Mouse (Mus musculus): Measurements from ENCODE around the gene Slc35d2.

Slc35d2 gene

GRCm38 (mm10) chr13:64110421-64110820 is 18.7 kb downstream of the Slc35d2 start:
- DNase-seq (ENCODE audit: low read depth, low spot score) = no peak

DNA sequence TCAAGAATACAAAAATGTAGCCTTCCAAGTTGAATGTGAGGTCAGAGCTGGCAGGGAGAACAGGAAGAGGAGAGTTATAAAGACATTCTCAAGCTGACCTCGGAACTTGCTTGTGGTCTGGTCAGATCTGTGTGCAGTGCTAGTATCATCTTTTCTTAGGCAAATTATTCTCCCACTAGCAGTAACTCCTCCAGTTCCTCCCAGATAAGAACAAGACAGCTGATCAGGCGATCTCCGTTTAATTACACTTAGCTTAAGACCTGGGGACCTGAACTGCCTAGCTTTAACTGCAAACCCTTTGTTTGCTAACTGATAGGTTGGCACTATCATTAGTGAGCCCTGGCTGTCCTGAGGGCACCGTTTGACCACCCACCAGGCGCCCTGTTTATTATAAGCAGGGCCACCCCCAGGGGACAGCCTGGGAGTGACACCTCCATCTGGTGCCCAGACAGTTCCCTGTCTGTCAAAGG is 20.8 kb downstream of the Slc35d2 start:
- DNase-seq (ENCODE audit: low read depth, low spot score) = no peak

- no peak for DNase-seq (ENCODE audit: low read depth, low spot score)
Measured at GRCm38 (mm10) chr13:64107535-64107934, 21.6 kb downstream of the Slc35d2 start.

GRCm38 (mm10) chr13:64107105-64107504 is 22.1 kb downstream of the Slc35d2 start:
- DNase-seq (ENCODE audit: low read depth, low spot score) = no peak

DNA sequence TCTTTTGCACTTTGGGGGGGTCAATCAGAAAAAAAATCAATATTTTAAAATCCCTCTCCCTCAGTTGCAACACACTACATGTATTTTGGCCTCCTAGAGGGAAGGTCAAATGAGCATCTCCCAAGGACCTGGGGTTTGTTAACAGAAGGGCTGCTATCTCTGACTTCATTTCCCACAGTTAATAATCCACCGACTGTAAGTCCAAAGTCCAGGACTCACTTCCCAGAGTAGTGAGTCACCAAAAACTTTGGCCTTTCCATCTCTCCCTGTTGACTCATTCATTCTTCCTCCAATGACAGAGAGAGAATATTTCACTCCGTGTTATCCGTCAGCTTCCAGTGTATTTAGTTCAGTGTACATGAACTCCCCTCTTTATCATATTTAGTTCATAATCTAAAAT is 23.5 kb downstream of the Slc35d2 start:
- no peak for DNase-seq (ENCODE audit: low read depth, low spot score)

GRCm38 (mm10) chr13:64100186-64100585 is 29.0 kb downstream of the Slc35d2 start:
- DNase-seq (ENCODE audit: low read depth, low spot score) = peak; percentile 54

DNA sequence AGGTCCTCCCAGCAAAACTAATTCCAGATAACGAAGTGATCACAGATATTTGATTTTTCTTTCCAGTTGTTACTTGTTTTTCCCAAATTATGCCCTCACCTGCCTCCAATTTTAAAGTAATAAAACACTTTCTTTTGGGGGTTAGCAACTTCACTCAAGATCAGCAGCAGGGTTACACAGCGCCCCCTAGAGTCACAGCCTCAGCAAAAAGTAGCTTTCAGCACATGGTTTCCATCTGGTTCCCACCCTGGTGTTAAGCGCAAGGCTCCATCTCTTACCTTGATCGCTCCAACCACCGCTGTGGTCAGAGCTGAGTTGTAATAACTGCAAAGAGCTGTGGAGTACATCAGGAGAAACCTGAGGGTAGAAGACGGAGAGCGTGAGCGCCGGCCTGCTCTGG is 30.2 kb downstream of the Slc35d2 start:
- DNase-seq (ENCODE audit: low read depth, low spot score) = peak; percentile 83

DNA sequence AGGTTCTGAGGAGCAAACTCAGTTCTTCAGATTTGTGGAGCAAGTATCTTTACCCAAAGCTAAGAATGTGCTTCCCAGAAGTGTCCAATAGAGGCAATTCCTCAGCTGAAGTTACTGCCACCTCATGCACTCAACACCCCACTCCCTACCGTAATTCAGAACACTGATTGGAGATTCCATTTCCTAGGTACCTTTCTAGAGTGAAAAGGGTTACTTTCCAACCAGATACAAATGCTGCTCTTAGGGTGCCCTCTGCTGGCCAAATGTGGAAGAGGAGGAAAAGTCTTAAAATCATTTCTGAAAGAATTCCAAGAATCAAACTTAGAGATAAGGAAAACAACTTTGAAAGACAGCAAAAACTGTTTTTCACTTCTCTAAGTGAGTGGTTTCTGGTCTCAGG is 35.8 kb downstream of the Slc35d2 start:
- peak; percentile 76 for DNase-seq (ENCODE audit: low read depth, low spot score)

GRCm38 (mm10) chr13:64092752-64093151 is 36.4 kb downstream of the Slc35d2 start:
- no peak for DNase-seq (ENCODE audit: low read depth, low spot score)

- DNase-seq (ENCODE audit: low read depth, low spot score) = no peak
Measured at GRCm38 (mm10) chr13:64092141-64092540, 37.0 kb downstream of the Slc35d2 start.

DNA sequence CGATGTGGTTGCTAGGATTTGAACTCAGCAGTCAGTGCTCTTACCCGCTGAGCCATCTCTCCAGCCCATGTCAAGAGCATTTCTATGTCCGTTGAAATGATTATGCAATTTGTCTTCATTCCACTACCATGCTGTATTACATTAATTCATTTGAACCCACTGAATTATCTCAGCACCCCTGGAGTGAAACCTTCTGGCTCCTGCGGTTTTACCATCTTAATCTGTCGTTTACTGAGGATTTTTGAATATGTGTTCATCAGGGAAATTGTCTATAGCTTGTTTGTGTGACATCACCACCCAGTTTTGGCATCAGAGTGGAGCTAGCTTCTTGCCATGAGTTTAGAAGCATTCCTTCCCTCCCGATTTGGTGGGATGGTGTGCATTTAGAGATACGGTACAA is 38.2 kb downstream of the Slc35d2 start:
- DNase-seq (ENCODE audit: low read depth, low spot score) = no peak

DNA sequence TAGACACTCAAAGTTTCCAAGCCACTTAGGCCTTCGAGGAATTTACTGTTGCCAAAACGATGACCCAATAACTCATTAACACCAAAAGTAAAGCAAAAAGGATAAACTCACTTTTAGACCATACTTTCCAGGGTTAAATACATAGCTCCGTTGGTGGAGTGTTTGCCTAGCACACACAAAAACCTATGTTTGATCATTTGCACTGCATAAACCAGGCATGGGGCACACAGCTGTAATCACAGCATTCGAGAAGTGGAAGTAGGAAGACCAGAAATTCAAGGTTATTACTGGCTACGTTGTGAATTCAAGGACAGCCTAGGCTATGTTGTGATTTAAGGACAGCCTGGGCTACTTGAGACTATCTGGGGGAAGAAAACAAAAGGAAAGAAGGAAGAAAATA is 38.9 kb downstream of the Slc35d2 start:
- DNase-seq (ENCODE audit: low read depth, low spot score) = no peak

- no peak for DNase-seq (ENCODE audit: low read depth, low spot score)
Measured at GRCm38 (mm10) chr13:64089130-64089529, 40.0 kb downstream of the Slc35d2 start, which contains the start of gene Hsd17b3. TSS of gene Hsd17b3 (minus strand) at chr13:64089230.

GRCm38 (mm10) chr13:64088057-64088456 is 41.1 kb downstream of the Slc35d2 start:
- DNase-seq (ENCODE audit: low read depth, low spot score) = no peak

- no peak for DNase-seq (ENCODE audit: low read depth, low spot score)
Measured at GRCm38 (mm10) chr13:64086036-64086435, 43.1 kb downstream of the Slc35d2 start.

- no peak for DNase-seq (ENCODE audit: low read depth, low spot score)
Measured at GRCm38 (mm10) chr13:64083331-64083730, 45.8 kb downstream of the Slc35d2 start.

- peak; percentile 53 for DNase-seq (ENCODE audit: low read depth, low spot score)
Measured at GRCm38 (mm10) chr13:64081012-64081919, 47.9 kb downstream of the Slc35d2 start.

DNA sequence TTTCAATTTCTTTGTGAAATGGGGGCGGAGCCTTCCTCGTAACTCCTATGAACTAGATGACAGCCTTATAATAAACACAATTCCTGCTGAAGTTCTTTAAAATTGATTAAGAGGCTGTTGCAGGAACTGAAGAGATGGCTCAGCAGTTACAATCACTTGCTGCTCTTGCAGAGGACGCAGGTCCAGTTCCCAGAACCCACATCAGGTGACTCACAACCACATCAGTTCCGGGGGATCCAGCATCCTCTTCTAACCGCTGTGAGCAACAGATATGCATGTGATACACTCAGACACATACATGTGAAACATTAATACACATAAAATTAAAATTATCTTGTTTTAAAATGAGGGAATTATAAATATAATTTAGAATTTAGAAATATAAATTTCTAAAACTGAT is 51.6 kb downstream of the Slc35d2 start:
- DNase-seq (ENCODE audit: low read depth, low spot score) = no peak

GRCm38 (mm10) chr13:64076074-64076473 is 53.1 kb downstream of the Slc35d2 start:
- DNase-seq (ENCODE audit: low read depth, low spot score) = no peak

GRCm38 (mm10) chr13:64066653-64067052 is 62.5 kb downstream of the Slc35d2 start:
- no peak for DNase-seq (ENCODE audit: low read depth, low spot score)

GRCm38 (mm10) chr13:64064276-64064675 is 64.9 kb downstream of the Slc35d2 start:
- no peak for DNase-seq (ENCODE audit: low read depth, low spot score)

DNA sequence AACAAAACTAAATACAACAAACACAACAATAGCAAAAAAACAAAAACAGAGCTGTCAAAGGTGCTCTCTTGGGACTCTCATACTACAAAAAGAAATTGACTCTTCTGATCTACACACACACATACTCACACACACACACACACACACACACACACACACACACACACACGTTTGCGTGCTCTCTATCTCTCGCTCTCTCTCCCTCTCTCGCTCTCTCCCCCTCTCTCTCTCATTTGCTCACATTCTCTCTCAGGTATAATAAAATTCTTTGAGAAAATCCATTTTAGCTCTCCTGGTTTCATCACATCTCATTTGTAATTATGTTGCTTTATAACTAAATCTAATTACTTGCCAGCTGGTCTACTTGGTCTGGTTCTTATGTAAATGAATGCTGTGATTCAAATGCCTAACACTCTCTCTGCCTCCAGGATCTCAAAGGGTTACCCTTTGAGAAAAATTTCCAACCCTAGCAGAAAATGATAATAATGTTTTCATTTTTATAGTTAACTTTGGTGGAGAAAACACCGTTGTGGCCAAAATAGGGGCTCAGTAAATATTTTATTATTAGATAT is 68.1 kb downstream of the Slc35d2 start:
- DNase-seq (ENCODE audit: low read depth, low spot score) = no peak

GRCm38 (mm10) chr13:64053959-64054358 is 75.2 kb downstream of the Slc35d2 start:
- DNase-seq (ENCODE audit: low read depth, low spot score) = no peak

Measured in R1 (cell line).